Mouse (Mus musculus) kidney, adult 18-20 months (tissue): ENCODE data around the gene Tas2r103.

ENCODE experiments used
- DNase-seq: peaks from one replicate; pipeline ENCODE4 v3.0.0; 2021

The Tas2r103 gene

GRCm38 (mm10) chr6:133037001-133037400, at the start of gene Tas2r103:
Gene Tas2r103, minus strand, starts transcription at chr6:133037101.
- no peak for DNase-seq

GRCm38 (mm10) chr6:133055716-133056115, 18.8 kb upstream of the Tas2r103 start, which contains the start of gene Tas2r140:
Gene Tas2r140, minus strand, starts transcription at chr6:133055816.
- no peak for DNase-seq
